Mouse (Mus musculus) midbrain, embryonic 11.5 days (tissue): ENCODE measurements at regions not wholly inside any gene's neighbourhood (a gene's known extent, or its start where the extent isn't known, plus 50 kb on each side); places are given as distances from the start of the nearest gene placed in this dataset.
"Not testable (repeated sequence)": the region's sequence is repeated elsewhere in the genome, so short reads cannot be mapped to it uniquely, and the experiment has no call there.

Experiments used
- ATAC-seq: fragments of 200-750 bp; cut with Nextera tagmentation; 2 replicates; pipeline ENCODE4 v1.8.0; 2017; ENCODE audit warnings: moderate TSS enrichment, moderate library complexity; ENCODE audit not compliant: low FRiP score
- DNase-seq: peaks from one replicate; pipeline ENCODE4 v3.0.0; 2015; ENCODE audit warnings: low spot score; ENCODE audit errors: missing footprints
- H3K27ac ChIP-seq: fragments of 300-500 bp; sonication (generic); 2 replicates; pipeline ENCODE4 v1.5.1; 2014; ENCODE audit warnings: low read depth, low read length
- H3K27me3 ChIP-seq: fragments of 300-500 bp; sonication (generic); 2 replicates; pipeline ENCODE4 v1.6.1; 2014; ENCODE audit warnings: mild to moderate bottlenecking, low read length, moderate library complexity, mixed read lengths; ENCODE audit not compliant: control insufficient read depth, insufficient read depth
- H3K36me3 ChIP-seq: fragments of 300-500 bp; sonication (generic); 2 replicates; pipeline ENCODE4 v1.6.1; 2014; ENCODE audit warnings: mild to moderate bottlenecking, low read length, moderate library complexity, mixed read lengths; ENCODE audit not compliant: control insufficient read depth, insufficient read depth
- H3K4me1 ChIP-seq: fragments of 300-500 bp; sonication (generic); 2 replicates; pipeline ENCODE4 v1.6.1; 2014; ENCODE audit warnings: low read length; ENCODE audit not compliant: control insufficient read depth, insufficient read depth
- H3K4me2 ChIP-seq: fragments of 300-500 bp; sonication (generic); 2 replicates; pipeline ENCODE4 v1.6.1; 2014; ENCODE audit warnings: mild to moderate bottlenecking, moderate library complexity
- H3K4me3 ChIP-seq: fragments of 300-500 bp; sonication (generic); 2 replicates; pipeline ENCODE4 v1.5.1; 2014; ENCODE audit warnings: low read depth, low read length
- H3K9ac ChIP-seq: fragments of 300-500 bp; sonication (generic); 2 replicates; pipeline ENCODE4 v1.6.1; 2014; ENCODE audit warnings: low read length
- H3K9me3 ChIP-seq: fragments of 300-500 bp; sonication (generic); 2 replicates; pipeline ENCODE4 v1.6.1; 2016; ENCODE audit warnings: low read length; ENCODE audit not compliant: control insufficient read depth
- WGBS: fragments of 180-500 bp; shearing (Covaris S2); extraction: QIAGEN DNeasy Blood & Tissue Kit; methylation state at CpG from one replicate; pipeline ENCODE4 v1.1.7; 2014; 5-methylcytosine and 5-hydroxymethylcytosine counted together

DNA sequence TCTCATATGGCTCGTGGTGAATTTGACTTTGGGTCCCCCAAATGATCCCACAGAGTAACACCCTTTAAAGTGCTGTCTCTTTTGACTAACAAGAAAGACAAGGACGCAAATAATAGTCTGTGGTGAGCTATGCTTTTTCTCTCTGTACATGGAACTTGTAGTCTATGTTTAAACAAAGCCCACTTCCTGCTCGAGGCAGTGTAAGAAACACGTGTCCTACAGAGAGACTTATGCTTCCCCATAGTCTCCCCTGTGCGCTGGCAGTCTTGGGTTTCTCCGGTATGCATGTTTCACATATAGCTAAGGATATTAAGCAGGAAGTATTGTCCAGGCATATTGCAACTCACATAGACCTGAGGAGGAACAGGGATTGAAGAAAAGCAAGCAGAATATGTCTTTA is 879.0 kb upstream of the Olfr1507 start:
- not testable (repeated sequence) for H3K4me2 ChIP-seq, H3K9ac ChIP-seq, H3K4me1 ChIP-seq, ATAC-seq, H3K27me3 ChIP-seq, H3K4me3 ChIP-seq, DNase-seq, H3K27ac ChIP-seq, H3K36me3 ChIP-seq, H3K9me3 ChIP-seq
- 92% methylated on average over 5 of the region's 6 CpGs for WGBS

DNA sequence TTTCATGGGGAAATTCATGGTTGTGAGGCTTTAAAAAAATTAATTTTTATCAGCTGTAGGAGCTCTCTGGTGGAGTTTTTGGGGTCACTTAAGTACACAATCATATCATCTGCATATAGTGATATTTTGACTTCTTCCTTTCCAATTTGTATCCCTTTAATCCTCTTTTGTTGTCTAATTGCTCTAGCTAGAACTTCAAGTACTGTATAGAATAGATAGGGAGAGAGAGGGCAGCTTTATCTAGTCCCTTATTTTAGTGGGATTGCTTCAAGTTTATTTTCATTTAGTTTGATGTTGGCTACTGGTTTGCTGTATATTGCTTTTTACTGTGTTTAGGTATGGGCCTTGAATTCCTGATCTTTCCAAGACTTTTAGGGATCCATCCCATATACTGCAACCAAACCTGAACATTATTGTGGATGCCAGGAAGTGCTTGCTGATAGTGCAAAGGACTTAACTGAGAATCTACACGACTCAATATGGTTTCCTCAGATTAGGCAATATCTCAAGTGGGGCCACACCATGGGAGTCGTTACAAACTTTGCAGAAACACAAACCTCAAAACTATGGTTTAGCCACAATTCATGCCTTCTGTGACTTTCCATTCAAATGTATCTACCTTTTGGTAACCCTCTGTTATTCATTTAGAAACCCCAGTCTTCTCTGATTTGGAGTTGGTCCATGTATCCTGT is 878.4 kb upstream of the Olfr1507 start:
- no CpG with 5 or more reads among the region's 2 CpGs for WGBS
- H3K27ac ChIP-seq, H3K27me3 ChIP-seq, ATAC-seq, H3K9ac ChIP-seq, H3K4me1 ChIP-seq, H3K9me3 ChIP-seq, H3K4me2 ChIP-seq, H3K36me3 ChIP-seq, H3K4me3 ChIP-seq, DNase-seq: not testable (repeated sequence)

DNA sequence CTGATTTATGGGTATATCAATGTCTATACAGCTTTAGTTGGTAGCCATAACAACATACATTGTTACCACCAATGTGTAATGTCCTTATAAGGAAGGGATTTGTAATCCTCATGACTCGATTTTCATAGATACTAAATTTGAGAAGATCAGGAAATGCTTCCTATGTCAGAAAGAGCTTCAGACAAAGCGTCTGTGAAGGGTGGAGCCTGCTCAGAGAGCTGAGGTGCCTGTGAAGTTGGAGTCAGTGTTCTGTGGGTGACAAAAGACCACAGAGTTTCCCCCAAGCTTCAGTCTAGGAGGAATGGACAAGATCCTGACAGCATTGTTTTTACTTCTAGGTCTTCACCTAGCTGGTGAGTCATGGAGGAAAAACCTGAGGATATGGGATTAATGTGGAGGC is 874.2 kb upstream of the Olfr1507 start:
- H3K4me3 ChIP-seq, result no peak overlapping the region
- no peak overlapping the region for H3K9ac ChIP-seq
- ATAC-seq (no peak), DNase-seq (no peak)
- WGBS, result 71% methylated on average over 2 of the region's 2 CpGs
- no peaks in the 10 kb centered on the region for H3K27me3 ChIP-seq
- no peaks in the 10 kb centered on the region for H3K36me3 ChIP-seq
- H3K27ac ChIP-seq, result no peak overlapping the region
- no peaks in the 10 kb centered on the region for H3K9me3 ChIP-seq
- H3K4me1 ChIP-seq, result no peaks in the 10 kb centered on the region
- H3K4me2 ChIP-seq, result no peak overlapping the region

DNA sequence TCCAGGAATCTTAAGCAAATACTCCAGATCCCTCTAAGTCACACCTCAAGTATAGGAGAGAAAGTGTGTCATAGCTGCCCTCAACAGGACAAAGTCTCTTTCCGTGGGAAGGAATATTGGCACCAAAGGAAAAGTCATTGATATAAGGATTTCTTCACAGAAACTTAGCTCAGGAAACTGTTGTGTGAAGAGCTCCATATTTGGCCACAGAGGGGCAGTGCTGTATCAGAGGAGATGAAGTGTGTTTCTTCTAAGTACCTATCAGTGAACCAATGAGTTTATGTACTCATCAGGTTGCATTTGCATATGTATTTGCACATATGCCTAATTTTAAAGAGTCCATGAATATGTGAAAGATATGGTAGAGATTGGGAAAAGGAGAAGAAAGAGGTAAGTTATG is 871.9 kb upstream of the Olfr1507 start:
- not testable (repeated sequence) for H3K4me2 ChIP-seq, H3K9ac ChIP-seq, DNase-seq, H3K9me3 ChIP-seq, H3K27me3 ChIP-seq, H3K4me1 ChIP-seq, H3K27ac ChIP-seq, H3K36me3 ChIP-seq, H3K4me3 ChIP-seq, ATAC-seq
- 84% methylated on average over 1 of the region's 1 CpGs for WGBS

DNA sequence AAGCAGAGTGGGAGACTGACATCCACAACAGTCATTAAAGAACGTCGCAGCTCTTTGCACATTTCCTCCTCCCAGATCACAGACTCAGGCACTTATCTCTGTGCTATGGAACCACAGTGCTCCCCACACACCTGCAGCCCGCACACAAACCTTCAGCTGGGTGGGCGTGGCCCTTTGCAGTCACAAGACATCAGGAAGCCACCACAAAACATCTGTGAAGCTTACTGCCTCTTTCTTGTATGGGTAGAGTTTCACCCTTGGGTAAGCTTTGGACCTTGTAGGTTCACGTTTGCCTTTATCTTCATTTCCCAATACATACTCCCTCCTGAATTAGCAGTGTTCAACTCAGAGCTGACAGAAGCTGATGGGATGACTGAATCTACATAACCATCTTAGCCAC is 868.4 kb upstream of the Olfr1507 start:
- not testable (repeated sequence) for H3K36me3 ChIP-seq, H3K27me3 ChIP-seq, H3K27ac ChIP-seq, DNase-seq, H3K4me2 ChIP-seq, H3K9me3 ChIP-seq, H3K4me3 ChIP-seq, H3K4me1 ChIP-seq, H3K9ac ChIP-seq, ATAC-seq
- 83% methylated on average over 5 of the region's 5 CpGs for WGBS

DNA sequence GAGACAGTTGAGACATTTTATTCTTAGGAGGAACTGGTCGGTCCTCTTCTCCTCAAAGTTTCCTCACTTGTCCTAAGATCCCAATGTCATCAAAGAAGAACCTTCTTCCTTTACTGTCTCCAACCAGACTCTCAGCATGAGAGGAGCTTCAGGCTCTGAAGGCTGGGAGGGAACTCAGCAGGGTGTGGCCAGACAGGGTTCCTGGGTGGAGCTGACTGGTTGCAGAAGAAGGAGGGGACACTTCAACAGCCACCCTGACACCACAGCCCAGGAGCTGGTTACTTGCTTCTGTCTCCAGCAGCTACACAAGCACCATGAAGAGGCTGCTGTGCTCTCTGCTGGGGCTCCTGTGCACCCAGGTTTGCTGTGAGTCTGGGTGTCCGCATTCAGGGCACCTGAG is 866.5 kb upstream of the Olfr1507 start:
- ATAC-seq, DNase-seq, H3K27ac ChIP-seq, H3K4me1 ChIP-seq, H3K4me3 ChIP-seq, H3K27me3 ChIP-seq, H3K4me2 ChIP-seq, H3K36me3 ChIP-seq, H3K9ac ChIP-seq, H3K9me3 ChIP-seq: not testable (repeated sequence)
- WGBS, result 68% methylated on average over 2 of the region's 2 CpGs

DNA sequence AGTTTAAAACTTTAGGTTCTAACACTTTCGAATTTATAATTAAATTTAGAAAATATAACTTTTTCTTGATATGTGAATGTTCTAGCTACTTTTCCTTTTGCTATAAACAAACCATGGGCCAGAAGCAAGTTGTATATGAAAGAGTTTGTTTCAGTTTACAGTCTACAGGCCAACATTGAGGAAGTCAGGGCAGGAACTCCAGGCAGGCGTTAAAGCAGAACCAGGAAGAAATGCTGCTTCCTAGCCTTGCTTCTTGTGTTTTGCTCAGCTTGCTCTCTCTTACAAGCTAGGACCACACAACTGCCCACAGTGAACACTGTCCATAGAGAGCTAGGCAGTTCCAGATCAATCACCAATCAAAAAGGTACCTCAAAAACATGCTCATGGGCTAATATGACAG is 861.9 kb upstream of the Olfr1507 start:
- not testable (repeated sequence) for DNase-seq, H3K9me3 ChIP-seq, H3K36me3 ChIP-seq, H3K4me2 ChIP-seq, H3K27ac ChIP-seq, H3K4me3 ChIP-seq, H3K27me3 ChIP-seq, H3K9ac ChIP-seq, ATAC-seq, H3K4me1 ChIP-seq
- WGBS, result 80% methylated on average over 1 of the region's 2 CpGs

DNA sequence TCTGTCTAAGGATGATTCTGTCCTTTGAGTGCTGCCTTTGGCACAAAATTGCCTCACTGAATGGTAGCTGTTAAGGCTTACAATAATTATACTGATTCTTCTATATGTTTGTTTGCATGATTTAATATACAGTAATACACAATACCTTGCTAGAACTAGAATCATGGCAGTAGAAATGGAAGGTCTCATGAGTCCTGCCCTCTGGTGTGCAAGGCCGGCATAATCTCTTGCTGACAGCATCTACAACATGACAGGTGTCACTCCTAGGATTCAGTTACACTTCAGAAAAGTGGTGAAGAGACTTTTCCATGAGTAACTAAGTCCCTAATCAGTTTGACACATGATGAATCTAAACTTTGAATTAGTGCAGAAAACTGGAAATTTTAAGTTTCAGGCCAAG is 861.2 kb upstream of the Olfr1507 start:
- not testable (repeated sequence) for H3K4me1 ChIP-seq, H3K9me3 ChIP-seq, DNase-seq, H3K36me3 ChIP-seq, H3K9ac ChIP-seq, H3K27me3 ChIP-seq, ATAC-seq, H3K27ac ChIP-seq, H3K4me2 ChIP-seq, H3K4me3 ChIP-seq
- no CpG with 5 or more reads among the region's 1 CpGs for WGBS

DNA sequence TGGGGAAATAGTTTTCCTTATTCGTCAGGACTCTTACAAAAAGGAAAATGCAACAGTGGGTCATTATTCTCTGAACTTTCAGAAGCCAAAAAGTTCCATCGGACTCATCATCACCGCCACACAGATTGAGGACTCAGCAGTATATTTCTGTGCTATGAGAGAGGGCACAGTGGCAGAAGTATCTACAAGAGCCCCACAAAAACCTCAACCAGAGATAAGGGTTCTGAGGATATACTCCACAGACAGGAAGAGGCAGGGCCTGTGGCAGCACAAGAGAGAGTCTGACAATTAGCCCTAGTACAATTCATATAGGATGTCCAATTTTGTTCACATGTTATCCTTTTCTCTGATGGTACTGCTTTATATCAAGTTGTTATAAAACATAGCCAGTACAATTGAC is 855.9 kb upstream of the Olfr1507 start:
- H3K36me3 ChIP-seq, H3K4me3 ChIP-seq, H3K27ac ChIP-seq, H3K27me3 ChIP-seq, H3K9me3 ChIP-seq, DNase-seq, H3K4me1 ChIP-seq, ATAC-seq, H3K9ac ChIP-seq, H3K4me2 ChIP-seq: not testable (repeated sequence)
- 100% methylated on average over 2 of the region's 3 CpGs for WGBS
